Mouse (Mus musculus): ENCODE measurements around the gene Tjp3. TPM values are rescaled to one million over a fixed set of nuclear protein-coding genes. Genes with fewer than 3 reads are reported as not detected.

Tjp3 gene
- polyA plus RNA-seq, 1 experiment from 2014 or later: 42.5 TPM

DNA sequence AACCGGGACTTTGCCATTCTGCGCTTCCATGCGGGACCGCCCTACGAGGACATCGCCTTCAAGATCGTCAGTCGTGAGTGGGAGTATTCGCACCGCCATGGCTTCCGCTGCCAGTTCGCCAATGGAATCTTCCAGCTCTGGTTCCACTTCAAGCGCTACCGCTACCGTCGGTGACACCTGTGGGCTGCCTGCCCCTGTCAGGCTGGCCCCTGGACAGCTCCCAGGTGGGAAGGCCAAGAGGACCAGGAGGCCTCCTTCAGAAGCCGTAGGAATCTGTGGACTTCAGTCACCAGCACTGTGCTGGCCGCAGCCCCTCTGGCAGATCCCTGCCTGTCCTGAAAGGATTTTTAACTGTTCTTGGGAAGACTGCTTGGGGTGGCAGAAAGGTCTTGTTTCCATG lies 34.4 kb upstream of the Tjp3 start:
- Histone ChIP-seq H3K9ac (ENCODE audit: low read length) (no peak overlapping the region), H3K27me3 (ENCODE audit: control insufficient read depth, insufficient read depth, low read length) (no peaks in the 10 kb centered on the region), H3K4me1 (replicated peaks; ENCODE audit: control insufficient read depth, insufficient read depth) (peaks cover 14% of the 10 kb centered on the region), H3K36me3 (ENCODE audit: control insufficient read depth, insufficient read depth, low read length) (peaks cover 44% of the 10 kb centered on the region), H3K4me2 (replicated peaks; ENCODE audit: low read depth) (no peak overlapping the region), H3K27ac (replicated peaks) (no peak overlapping the region), H3K9me3 (ENCODE audit: control insufficient read depth, low read length) (no peaks in the 10 kb centered on the region), H3K4me3 (ENCODE audit: low read depth, low read length) (no peak overlapping the region)
- no peak for ATAC-seq (ENCODE audit: low FRiP score, low TSS enrichment)
- 92% methylated on average over 18 of the region's 18 CpGs for WGBS
- no peak for DNase-seq (ENCODE audit: low spot score)
- TF ChIP-seq EP300 (optimal IDR thresholded peaks at IDR 0.05): no peak
- TF ChIP-seq CTCF (IDR thresholded peaks at IDR 0.05; ENCODE audit: low read depth): no peak

DNA sequence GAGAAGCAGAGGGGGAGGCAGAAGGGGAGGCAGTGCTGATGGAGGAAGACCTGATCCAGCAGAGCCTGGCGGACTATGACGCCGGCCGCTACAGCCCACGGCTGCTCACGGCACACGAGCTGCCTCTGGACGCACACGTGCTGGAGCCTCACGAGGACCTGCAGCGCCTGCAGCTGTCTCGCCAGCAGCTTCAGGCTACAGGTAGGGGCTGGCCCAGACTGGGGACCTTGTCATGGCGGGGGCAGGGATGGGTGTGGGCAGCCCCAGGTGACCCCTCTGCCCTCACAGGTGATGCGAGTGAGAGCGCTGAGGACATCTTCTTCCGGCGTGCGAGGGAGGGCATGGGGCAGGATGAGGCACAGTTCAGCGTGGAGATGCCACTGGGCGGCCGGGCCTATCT lies 33.8 kb upstream of the Tjp3 start:
- Histone ChIP-seq H3K4me1 (replicated peaks; ENCODE audit: control insufficient read depth, insufficient read depth) (peaks cover 11% of the 10 kb centered on the region), H3K36me3 (ENCODE audit: control insufficient read depth, insufficient read depth, low read length) (peaks cover 44% of the 10 kb centered on the region), H3K4me3 (ENCODE audit: low read depth, low read length) (no peak overlapping the region), H3K27me3 (ENCODE audit: control insufficient read depth, insufficient read depth, low read length) (no peaks in the 10 kb centered on the region), H3K27ac (replicated peaks) (no peak overlapping the region), H3K9me3 (ENCODE audit: control insufficient read depth, low read length) (no peaks in the 10 kb centered on the region), H3K9ac (ENCODE audit: low read length) (no peak overlapping the region), H3K4me2 (replicated peaks; ENCODE audit: low read depth) (no peak overlapping the region)
- TF ChIP-seq EP300 (optimal IDR thresholded peaks at IDR 0.05) (no peak), CTCF (IDR thresholded peaks at IDR 0.05; ENCODE audit: low read depth) (no peak)
- ATAC-seq (ENCODE audit: low FRiP score, low TSS enrichment) (no peak), DNase-seq (ENCODE audit: low spot score) (no peak)
- WGBS: 94% methylated on average over 21 of the region's 21 CpGs

DNA sequence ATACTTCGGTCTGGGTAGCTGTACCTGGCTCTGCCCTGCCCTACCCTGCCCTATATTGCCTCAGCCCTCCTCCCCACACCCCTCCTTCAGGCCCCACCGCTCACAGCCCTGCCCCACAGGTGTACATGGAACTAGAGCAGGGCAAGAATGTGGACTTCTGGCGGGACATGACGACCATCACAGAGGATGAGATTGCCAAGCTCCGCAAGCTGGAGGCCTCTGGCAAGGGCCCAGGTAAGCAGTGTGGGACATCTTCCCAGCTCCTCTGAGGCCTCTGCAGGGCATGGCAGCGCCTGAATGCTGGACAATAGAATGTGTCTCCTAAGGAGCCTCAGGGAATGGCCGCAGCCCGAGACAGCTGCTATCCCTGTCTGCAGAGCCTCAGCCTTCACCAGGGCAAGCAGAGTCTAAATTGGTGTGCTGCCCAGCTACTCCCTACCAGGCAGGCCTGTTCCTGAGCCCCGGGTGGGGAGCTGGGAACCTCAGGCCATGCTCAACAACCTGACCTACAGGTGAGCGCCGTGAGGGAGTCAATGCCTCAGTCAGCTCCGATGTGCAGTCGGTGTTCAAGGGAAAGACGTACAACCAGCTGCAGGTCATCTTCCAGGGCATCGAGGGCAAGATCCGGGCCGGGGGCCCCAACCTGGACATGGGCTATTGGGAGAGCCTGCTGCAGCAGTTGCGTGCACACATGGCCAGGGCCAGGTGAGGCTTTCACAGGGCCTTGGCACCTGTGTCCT lies 32.6 kb upstream of the Tjp3 start:
- Histone ChIP-seq H3K4me1 (replicated peaks; ENCODE audit: control insufficient read depth, insufficient read depth) (peaks cover 8% of the 10 kb centered on the region; the same call in 1 of the 2 replicates), H3K9ac (ENCODE audit: low read length) (no peak overlapping the region), H3K9me3 (ENCODE audit: control insufficient read depth, low read length) (no peaks in the 10 kb centered on the region), H3K4me2 (replicated peaks; ENCODE audit: low read depth) (no peak overlapping the region), H3K27me3 (ENCODE audit: control insufficient read depth, insufficient read depth, low read length) (no peaks in the 10 kb centered on the region), H3K4me3 (ENCODE audit: low read depth, low read length) (no peak overlapping the region), H3K36me3 (ENCODE audit: control insufficient read depth, insufficient read depth, low read length) (peaks cover 44% of the 10 kb centered on the region), H3K27ac (replicated peaks) (no peak overlapping the region)
- ATAC-seq (ENCODE audit: low FRiP score, low TSS enrichment) (no peak), DNase-seq (ENCODE audit: low spot score) (no peak)
- WGBS: 91% methylated on average over 18 of the region's 18 CpGs
- TF ChIP-seq CTCF (IDR thresholded peaks at IDR 0.05; ENCODE audit: low read depth): no peak
- no peak for TF ChIP-seq EP300 (optimal IDR thresholded peaks at IDR 0.05)

DNA sequence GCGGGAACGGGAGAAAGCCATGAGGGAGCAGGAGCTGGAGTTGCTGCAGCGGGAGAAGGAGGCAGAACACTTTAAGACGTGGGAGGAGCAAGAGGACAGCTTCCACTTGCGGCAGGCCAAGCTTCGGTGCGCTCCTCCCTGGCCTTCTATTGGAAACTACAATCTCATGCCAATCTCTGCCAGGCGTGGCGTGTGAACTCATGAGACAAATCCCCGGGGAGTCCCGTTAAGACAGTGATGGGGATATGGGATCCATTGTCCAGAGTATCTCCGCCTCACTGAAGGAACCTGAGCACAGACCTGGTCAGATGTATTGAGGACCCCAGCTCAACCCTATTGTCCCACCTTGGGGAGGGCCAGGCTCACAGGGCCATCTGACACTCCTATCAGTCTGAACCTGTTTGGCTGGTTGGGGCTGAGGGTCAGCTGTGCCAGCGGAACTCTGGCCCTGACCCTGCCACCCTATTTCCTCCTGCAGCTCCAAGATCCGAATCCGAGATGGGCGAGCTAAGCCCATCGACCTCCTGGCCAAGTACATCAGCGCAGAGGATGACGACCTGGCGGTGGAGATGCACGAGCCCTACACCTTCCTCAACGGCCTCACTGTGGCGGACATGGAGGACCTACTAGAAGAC lies 31.9 kb upstream of the Tjp3 start:
- H3K27me3 ChIP-seq (ENCODE audit: control insufficient read depth, insufficient read depth, low read length): no peaks in the 10 kb centered on the region
- no peak overlapping the region for H3K9ac ChIP-seq (ENCODE audit: low read length)
- TF ChIP-seq EP300 (optimal IDR thresholded peaks at IDR 0.05) (no peak), CTCF (IDR thresholded peaks at IDR 0.05; ENCODE audit: low read depth) (no peak)
- 89% methylated on average over 23 of the region's 23 CpGs for WGBS
- ATAC-seq (ENCODE audit: low FRiP score, low TSS enrichment) (no peak), DNase-seq (ENCODE audit: low spot score) (no peak)
- H3K9me3 ChIP-seq (ENCODE audit: control insufficient read depth, low read length): no peaks in the 10 kb centered on the region
- H3K27ac ChIP-seq (replicated peaks): no peak overlapping the region
- H3K36me3 ChIP-seq (ENCODE audit: control insufficient read depth, insufficient read depth, low read length): peaks cover 44% of the 10 kb centered on the region
- H3K4me3 ChIP-seq (ENCODE audit: low read depth, low read length): no peak overlapping the region
- H3K4me2 ChIP-seq (replicated peaks; ENCODE audit: low read depth): no peak overlapping the region
- H3K4me1 ChIP-seq (replicated peaks; ENCODE audit: control insufficient read depth, insufficient read depth): peaks cover 10% of the 10 kb centered on the region; the same call in 1 of the 2 replicates

DNA sequence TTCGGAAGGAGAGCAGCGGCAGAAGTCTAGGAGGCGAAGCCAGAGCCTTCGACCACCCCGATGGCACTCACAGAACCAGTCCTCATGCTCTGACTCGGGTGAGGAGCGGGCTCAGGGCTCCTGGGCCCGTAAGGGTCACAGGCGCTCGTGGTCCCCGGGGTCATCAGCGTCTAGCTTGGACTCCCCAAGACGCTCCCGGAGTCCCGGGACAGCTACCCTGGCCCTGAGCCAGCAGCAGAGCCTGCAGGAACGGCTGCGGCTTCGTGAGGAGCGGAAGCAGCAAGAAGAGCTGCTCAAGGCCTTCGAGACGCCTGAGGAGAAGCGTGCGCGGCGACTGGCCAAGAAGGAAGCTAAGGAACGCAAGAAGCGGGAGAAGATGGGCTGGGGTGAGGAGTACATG lies 31.1 kb upstream of the Tjp3 start:
- ATAC-seq (ENCODE audit: low FRiP score, low TSS enrichment) (no peak), DNase-seq (ENCODE audit: low spot score) (no peak)
- Histone ChIP-seq H3K4me2 (replicated peaks; ENCODE audit: low read depth) (no peak overlapping the region), H3K9ac (ENCODE audit: low read length) (no peak overlapping the region; the same call in 1 of the 2 replicates), H3K4me1 (replicated peaks; ENCODE audit: control insufficient read depth, insufficient read depth) (peaks cover 10% of the 10 kb centered on the region; the same call in 1 of the 2 replicates), H3K36me3 (ENCODE audit: control insufficient read depth, insufficient read depth, low read length) (peaks cover 44% of the 10 kb centered on the region), H3K27ac (replicated peaks) (no peak overlapping the region), H3K27me3 (ENCODE audit: control insufficient read depth, insufficient read depth, low read length) (no peaks in the 10 kb centered on the region), H3K4me3 (ENCODE audit: low read depth, low read length) (no peak overlapping the region), H3K9me3 (ENCODE audit: control insufficient read depth, low read length) (no peaks in the 10 kb centered on the region)
- WGBS: 89% methylated on average over 27 of the region's 27 CpGs
- TF ChIP-seq EP300 (optimal IDR thresholded peaks at IDR 0.05) (no peak), CTCF (IDR thresholded peaks at IDR 0.05; ENCODE audit: low read depth) (no peak)

DNA sequence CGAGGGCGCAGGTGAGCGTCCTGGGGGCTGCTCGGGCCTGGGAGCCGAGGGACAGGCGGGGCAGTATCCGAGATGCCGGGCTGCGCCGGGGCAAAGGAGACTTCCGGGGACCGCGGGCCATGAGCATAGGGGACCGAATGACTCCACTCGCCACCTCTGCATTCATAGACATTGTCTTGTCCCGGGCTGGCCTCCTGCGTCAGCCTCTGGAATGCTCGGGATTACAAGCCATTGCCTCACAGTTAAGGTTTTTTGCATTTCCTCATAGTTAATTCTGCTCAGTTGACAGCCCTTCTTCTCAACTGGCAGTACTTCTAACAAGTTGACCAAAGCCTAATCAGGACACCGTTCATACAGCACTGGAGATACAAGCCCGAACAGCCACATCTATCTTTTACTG lies 30.1 kb upstream of the Tjp3 start:
- peak overlapping the region; percentile 80 for H3K4me2 ChIP-seq (replicated peaks; ENCODE audit: low read depth)
- ATAC-seq (ENCODE audit: low FRiP score, low TSS enrichment) (no peak), DNase-seq (ENCODE audit: low spot score) (no peak)
- WGBS: 3% methylated on average over 14 of the region's 20 CpGs
- H3K36me3 ChIP-seq (ENCODE audit: control insufficient read depth, insufficient read depth, low read length): peaks cover 38% of the 10 kb centered on the region
- peaks cover 13% of the 10 kb centered on the region; the same call in 1 of the 2 replicates for H3K4me1 ChIP-seq (replicated peaks; ENCODE audit: control insufficient read depth, insufficient read depth)
- TF ChIP-seq EP300 (optimal IDR thresholded peaks at IDR 0.05): no peak
- no peak for TF ChIP-seq CTCF (IDR thresholded peaks at IDR 0.05; ENCODE audit: low read depth)
- no peaks in the 10 kb centered on the region for H3K9me3 ChIP-seq (ENCODE audit: control insufficient read depth, low read length)
- H3K9ac ChIP-seq (ENCODE audit: low read length): peak overlapping the region; percentile 92
- H3K27ac ChIP-seq (replicated peaks): peak overlapping the region; percentile 87
- peak overlapping the region; percentile 90 for H3K4me3 ChIP-seq (ENCODE audit: low read depth, low read length)
- H3K27me3 ChIP-seq (ENCODE audit: control insufficient read depth, insufficient read depth, low read length): no peaks in the 10 kb centered on the region
